Mouse (Mus musculus) CD4-positive helper T cell, adult 2 months (primary cell): ENCODE measurements around the gene Slc6a3.

Experiments
- DNase-seq: peaks from one replicate; pipeline ENCODE4 v3.0.0-alpha.2; 2012; ENCODE audit warnings: low read depth, missing footprints, low spot score

The Slc6a3 gene

DNA sequence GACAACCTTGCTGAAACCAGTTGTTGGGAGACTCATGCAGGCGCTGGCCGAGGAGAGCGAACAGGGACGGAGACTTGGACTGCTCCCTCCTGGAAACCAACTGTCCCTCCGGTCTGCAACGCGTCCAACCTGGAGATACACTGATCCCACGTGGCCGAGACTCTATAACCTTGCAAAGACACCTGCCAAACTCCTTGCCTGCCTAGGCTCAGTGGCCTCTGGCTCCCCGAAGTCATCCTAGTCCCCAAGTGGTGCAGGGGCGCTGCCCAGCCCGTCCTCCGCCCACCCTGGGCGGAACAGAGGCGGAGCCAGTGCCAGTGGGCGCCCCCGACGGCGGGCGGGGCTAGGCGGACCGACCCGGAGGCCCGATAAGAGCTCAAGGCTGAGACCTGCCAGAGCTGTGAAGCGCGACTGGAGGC lies at the start of gene Slc6a3:
Gene Slc6a3 (plus strand): TSS at position 345 of the 419 bp plus-strand sequence.
- DNase-seq, result no peak

DNA sequence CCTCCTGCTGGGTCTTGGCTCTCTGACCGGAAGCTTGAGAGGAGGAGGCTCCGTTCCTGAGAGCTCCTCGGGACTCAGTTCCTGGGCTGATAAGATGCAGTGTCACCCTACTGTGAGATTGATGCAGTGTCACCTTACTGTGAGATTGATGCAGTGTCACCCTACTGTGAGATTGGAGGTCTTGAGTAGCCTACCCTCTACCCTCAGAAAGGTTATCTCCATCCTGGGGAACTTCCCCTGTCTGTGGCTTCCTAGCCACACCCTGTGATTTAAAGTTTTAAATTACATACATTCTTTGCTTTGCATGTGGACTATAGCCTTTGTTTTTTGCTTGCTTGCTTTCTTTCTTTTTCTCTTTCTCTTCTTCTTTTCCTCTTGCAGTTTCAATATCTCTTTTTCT lies 48.4 kb upstream of the Slc6a3 start:
- peak; percentile 44 for DNase-seq

DNA sequence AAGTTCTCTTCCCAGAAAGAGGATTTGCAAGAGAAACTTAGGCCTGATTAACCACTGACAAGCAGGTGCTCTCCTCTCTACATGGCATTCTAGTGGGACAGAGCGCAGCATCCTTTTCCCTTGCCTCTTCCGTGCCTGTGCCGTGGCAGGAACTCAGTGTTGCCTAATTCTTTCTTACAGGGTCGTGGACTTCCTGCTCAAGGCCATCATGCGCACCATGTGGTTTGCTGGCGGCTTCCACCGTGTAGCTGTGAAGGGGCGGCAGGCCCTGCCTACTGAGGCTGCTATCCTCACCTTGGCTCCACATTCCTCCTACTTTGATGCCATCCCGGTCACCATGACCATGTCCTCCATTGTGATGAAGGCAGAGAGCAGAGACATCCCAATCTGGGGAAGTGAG lies 47.8 kb upstream of the Slc6a3 start:
- DNase-seq, result no peak

DNA sequence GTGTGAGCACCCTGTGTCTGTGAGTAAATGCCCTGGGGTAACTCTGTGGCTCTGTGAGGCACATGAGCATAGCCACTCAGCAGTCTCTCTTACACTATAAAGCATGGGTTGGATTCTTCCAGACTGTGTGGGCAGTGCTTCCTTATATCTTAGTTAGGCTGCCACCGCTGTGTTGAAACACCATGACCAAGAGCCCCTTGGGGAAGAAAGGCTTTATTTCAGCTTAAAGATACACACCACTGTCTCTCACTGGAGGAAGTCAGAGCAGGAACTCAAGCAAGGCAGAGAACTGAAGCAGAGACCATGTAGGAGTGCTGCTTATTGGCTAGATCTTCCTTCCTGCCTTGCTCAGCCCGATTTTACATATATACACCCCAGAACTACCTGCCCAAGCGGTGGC lies 46.6 kb upstream of the Slc6a3 start:
- no peak for DNase-seq

DNA sequence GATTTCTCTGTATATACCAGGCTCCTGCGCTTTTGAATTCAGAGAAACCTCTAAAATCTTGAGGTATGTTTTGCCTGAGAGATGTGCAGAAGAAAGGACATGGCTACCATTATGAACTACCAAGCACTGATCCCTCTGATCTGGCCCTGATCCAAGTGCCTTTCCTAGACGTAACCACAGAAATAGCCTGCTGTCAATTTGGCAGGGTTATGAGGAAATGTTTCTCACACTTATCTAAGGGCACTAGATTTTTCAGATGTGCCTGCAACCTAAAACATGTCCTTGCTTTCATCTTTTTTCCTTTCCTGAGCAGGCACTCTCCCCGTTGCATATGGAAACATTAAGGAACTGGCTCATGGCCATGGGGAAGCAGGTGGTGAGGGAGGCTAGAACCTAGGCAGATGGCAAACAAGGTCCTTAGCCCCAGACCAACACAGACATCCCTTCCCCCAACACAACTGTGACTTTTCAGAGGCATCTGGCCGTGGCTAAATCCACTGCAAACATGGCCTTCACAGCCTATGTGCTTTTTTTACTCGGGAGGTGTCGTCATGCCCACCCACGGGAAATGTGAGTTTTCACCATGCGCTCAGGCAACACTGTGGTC lies 45.9 kb upstream of the Slc6a3 start:
- DNase-seq, result no peak

DNA sequence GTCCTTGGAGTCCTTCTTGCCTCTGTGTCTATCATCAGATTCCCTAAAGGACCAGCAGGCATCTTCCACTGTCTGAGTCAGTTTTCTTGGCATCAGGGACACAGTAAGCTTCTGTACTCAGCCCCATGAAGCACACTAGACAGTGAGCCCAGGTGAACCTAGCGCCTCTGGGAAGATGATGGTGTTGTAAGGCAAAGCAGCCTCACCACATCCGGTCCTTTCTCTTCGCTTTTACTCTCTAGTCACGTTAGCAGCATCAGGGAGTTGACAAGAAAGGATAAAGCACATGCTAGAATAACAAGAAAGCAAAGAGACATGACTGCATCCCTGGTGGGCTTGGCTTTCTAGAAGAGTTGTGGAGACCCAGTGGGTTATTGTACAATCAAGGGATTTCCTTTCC lies 43.4 kb upstream of the Slc6a3 start:
- DNase-seq, result no peak

DNA sequence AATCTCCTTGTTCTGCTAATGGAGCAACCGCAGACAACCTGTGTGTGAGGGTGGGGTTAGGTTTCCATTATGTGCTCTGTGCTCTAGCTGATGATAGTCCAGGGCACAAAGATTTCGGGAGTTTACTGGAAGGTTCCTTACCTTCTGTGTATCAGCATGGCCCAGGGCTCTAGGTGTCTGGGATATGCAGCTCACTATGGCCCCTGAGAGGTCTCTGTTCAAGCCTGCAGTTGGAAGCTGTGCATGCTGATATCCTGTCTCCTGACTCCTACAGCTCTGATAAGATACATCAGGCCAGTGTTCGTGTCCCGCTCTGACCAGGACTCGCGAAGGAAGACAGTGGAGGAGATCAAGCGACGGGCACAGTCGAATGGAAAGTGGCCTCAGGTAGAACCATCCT lies 42.0 kb upstream of the Slc6a3 start:
- DNase-seq, result no peak

DNA sequence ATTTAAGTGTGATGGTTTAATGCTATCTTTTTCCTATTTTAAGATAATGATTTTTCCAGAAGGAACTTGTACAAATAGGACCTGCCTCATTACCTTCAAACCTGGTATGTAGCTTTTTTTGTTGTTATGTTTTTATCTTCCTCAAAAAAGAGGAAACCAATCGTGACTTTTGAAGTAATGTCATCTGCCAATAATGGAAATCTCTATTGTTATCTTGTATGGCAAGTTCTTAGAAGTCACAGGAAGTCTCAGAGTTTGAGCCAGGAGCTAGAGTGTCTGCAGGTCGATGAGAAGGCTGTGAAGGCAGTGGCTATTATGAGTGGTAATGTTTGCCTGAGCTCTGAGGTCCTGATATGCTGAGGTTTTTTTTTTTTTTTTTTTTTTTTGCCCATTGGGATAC lies 40.4 kb upstream of the Slc6a3 start:
- no peak for DNase-seq

DNA sequence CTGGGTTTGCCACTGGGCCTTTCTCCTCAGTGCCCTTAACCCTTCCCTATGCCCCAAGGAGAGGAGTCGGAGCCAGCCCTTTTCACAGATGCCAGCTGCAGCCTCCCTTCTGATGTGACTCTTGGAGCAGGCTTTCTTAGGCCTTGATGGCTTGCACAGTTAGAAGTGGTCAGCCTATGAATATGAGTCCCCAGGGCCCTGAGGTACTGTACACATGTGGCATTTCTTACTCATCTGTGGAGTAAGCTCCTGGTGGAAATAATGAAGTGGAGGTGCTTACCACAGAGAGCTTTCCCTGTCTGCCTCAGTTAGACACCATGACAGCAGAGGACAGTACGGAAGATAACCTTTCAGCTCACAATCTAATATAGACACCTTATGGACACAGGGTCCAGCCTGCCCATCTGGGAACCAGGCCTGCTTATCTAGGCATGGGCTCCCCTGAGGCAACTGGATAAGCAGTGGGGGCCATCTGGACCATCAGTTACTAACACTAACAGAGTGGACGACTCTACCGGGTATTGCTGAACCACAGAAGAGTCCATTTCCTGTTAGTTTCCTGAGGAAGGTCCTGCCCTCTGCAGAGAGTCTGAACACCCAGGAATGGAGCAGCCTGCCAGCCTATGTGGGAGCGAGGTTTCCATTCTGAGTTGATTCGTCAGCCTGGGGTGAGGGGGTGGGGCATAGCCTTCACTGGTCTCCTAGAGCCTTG lies 36.5 kb upstream of the Slc6a3 start:
- DNase-seq, result no peak

DNA sequence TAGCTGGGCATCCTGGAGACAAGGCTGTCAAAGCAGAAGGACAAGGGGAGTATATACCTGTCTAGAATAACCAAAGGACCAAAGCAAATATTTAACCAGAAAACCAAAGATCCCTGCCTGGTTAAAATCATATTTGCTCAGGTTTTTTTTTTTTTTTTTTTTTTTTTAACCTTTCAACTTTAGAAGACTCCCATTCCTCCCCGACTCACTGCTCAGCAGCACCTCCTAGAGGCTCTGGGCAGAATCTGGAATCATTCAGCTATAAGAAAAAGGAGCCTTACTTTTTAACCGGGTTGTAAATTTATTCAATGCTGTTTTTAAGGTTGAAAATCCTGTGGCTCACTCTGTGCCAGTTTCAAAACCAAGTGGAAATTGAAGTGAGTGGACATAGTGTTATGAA lies 33.8 kb upstream of the Slc6a3 start:
- DNase-seq, result peak; percentile 45

DNA sequence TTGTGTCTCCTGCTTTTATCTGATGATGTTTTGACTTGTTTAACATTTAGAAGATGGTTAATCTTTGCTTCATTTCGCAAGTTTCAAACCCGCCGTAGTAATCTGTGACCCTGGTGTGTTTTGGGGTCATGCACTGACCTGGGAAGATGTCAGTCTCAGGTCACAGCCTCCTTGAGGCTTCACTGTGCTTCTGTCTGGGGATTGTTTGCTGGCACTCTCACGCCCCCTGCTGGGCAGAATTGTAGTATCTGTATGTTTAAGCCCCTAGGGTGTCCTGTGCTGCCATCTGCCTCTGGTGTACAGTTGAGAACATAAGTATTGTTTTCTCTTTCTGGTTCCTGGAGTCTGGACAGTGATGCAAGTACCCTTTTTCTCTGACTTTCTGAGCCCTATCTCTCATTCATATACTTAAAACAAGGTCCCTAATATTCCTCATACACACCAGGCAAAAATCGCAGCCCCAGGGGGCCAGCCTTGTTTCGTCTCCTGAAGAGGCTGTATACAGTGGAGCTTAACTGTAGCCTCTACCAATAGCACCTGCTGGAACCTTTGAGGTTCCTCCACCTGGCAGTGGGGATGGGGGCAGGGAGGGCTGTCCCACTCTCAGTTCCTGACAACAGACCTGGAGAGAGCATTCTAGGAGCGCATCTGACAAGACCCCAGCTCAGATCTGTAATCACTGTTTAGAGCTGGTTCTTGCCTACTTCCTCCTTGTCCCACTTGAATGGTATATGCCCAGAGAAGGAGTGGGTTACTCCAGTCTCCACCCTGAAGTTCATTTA lies 30.7 kb upstream of the Slc6a3 start:
- DNase-seq, result peak; percentile 76

DNA sequence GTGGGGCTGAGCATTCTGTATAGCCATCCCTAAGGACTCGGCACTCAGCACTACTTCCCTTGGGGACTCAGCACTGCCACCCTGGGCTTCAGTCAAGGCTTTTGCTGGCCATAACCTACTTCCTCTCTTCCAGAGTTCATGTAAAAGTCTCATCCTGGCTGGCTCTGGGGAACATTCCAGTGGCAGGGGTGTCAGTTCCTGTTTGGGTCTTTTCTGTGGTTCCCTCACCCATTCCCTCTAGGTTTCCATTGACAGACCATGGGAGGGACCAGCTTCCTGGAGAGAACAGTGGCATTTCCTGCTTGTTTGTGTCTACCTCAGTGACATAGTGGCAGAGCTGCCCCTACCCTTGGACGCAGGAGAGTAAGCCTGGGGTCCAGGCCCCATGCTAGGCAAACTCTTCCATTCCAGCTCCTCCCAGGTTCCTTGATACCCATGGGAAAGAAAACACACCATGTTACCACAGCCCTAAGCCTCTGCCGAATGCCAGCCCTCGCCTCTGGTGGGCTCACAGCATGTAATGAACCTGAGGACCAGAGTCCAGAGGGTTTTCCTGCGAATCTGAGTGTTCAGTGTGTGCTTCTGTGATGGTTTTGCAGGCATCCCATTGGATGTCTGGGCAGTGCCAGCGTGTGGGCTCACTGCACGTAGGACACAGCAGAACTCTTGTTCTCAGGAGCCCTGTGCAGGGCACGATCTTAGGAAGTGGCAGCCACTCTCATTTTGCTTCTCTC lies 27.6 kb upstream of the Slc6a3 start:
- no peak for DNase-seq

DNA sequence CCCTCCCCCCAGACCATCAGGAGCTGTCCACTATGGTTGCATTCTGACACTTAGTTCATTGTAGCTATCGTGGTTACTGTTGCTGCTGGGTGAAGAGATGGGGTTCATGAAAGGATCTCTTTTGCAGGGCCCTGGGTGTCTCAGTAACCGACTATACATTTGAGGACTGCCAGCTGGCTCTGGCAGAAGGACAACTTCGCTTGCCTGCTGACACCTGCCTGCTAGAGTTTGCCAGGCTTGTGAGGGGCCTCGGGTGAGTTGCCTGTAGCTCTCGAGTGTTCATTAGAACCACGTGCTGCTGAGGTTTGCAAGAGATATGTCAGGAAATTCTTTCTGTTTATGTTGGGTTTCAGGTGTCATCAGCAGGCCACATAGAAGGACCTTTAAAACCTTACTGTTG lies 26.7 kb upstream of the Slc6a3 start:
- DNase-seq, result no peak

DNA sequence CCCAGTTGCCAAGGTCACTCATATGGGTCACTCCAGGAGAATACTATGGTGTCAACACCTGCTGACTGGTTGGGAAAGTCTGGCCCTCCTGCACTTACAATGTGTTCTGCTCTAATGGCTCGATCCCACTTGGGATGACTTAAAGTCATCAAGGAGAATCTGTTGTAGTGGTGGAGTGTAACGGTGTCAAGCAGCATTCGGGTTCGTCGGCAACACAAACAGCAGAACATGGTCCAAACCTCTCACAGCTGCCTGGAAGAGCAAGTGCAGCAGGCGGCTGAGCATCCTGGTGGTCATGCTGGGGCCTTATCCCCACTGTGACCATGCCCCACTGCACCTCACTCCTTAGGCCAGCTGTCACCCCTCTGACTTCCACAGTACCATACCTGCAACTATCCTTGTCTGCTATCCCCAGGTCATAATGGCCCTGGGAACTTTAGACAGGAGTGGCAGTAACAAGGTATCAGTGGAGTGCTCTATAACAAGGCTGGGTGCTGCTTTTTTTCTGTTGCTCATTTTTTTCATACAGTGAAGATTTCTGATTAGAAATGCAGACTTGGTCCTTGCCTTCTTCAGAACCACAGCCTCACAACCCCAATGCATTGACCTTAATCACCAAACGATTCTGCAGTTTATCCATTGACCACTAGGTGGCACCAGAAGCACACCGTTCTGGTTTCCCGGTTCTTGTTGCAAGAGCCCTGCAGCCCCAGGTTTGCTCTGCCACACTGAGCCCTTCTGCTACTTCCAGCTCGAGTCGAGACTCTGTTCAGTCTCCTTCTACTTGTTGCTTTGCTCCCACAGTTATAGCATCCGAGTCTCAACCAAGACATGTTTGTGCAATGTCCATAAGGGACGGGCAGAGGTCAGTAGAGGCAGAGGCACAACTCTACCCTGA lies 23.5 kb upstream of the Slc6a3 start:
- peak; percentile 59 for DNase-seq

DNA sequence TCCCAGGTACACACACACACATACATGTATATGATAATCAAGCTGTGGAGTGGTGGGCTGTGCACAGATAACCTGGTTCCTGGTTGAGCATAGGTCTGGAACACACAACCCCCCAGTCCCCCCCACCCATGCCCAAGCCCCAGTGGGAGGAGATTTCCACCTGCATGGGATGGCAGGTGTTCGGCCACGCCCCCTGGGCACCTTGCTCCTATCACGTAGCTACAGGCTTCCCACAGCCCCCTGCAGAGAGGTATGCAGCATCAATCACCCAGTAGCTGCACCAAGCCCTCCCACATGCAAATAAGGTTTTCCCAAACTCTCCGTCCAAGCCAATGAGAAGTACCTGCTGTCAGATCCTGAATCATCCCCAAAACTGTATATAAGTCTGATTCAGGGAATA lies 19.7 kb upstream of the Slc6a3 start:
- no peak for DNase-seq

DNA sequence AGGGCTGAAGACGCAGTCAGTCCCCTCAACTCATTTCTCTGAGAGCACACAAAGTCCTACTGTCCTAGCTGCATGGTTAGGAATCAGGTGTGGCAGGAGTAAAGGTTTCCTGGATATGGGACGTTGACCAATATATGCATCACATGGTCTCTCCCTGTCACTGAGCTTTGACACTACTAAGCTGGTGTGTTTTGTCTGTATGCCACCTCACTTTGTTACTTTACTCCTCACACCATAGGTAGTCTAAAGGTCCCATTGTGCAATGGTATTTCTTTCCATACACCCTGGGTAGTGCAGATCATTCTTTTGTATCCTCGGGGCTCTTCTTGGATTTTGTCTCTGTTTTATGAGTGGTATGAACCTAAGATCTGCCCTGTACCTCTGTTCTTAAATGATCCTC lies 2.8 kb upstream of the Slc6a3 start:
- no peak for DNase-seq

DNA sequence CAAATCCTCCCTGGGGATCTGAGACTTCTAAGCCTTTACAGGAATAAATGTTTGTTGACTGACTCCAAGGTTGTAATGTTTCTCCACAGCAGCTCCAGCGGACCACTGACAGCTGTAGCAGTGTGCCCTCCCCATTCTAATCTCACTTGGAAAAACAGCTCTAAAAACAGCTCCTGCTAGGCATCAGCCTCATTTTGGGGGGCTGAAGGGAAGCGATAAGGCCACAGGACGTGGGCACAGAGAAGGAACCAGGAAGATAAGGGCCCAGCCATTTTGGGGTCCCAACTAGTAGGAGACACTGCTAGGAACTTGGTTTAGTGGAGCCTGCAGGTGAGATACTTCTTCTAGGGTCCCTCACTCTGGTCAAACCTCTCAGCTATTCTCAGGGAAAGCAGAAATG lies 1.3 kb upstream of the Slc6a3 start:
- DNase-seq, result no peak

DNA sequence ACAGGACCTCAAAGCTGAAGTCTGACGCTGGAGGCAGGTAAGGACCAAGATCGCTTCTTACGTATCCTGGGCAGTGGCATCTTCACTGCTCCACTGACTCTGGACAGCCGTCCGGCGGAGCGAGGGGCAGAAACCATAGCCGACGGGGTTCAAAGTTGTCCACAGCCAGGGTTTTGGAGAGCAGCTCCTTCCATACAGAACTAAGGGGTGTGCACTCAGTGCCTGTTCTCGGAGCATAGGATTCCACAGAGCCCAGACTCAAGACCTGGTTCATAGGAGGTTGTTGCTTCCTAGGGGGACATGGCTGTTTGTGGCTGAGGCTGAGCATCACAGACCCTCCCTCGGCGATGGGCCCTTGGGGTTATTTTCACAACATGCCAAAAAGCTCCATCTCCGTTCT lies 277 bp downstream of the Slc6a3 start:
- no peak for DNase-seq

DNA sequence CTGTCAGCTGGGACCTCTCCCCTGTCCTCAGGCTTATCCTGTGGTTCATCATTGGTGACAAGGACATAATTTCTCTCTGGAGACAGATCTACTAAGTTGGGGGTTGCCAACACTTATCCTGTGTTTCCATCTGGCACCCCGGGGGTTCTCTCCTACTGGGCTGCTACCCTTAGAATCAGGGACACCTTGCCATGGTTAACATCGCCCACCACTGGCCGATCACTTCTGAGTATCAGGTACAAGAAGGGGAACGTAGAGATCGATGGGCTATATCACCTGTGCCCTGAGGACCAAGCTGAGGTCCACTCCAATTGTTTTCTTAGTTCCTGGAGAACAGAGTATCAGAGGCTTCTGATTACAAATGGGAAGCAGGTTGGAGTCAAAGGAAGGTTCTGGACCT lies 27.7 kb downstream of the Slc6a3 start:
- DNase-seq, result no peak

DNA sequence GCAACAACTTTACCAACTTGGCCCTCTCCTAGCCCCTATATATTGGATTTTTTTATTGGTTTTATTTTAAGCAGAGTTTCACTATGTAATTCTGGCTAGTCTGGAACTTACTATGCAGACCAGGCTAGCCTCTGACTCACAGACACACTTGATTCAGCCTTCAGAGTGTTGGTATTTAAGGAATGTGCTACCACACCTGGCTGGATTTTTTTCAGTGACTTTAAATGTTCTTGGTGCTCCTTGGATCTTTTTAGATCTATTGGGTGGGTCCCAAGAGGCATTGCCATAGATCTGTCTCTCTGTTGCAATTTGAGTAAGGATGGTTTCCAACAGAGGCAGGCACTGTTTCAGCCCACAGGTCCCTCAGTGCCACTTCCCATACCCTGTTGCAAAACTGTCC lies 38.5 kb downstream of the Slc6a3 start:
- DNase-seq, result no peak

DNA sequence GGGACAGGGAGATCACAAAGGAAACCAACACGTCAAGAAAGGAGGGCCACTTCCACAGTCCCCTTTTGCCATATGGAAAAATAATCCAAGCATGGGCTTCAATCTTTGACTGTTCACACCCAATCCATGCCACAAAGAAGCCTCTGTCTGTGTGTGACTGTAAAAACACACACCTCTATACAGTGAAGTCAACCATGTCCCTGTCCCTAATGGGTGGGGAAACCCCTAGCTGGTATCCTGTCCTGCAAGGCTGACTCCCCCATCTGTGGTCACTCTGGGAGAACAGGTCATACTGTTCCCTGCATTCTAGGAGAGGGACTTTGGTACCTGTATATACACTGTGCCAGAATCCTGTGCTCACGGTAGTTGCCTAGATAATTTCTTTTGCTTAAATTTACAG lies 40.7 kb downstream of the Slc6a3 start:
- DNase-seq, result no peak
